Mouse (Mus musculus) adrenal gland, adult (tissue): ENCODE results near the gene Mtx1.
"Not testable (repeated sequence)": the region's sequence is repeated elsewhere in the genome, so short reads cannot be mapped to it uniquely, and the experiment has no call there.

Source experiments
- DNase-seq, 2 experiments: peaks; one replicate each; pipeline ENCODE4 v3.0.0; 2022 to 2023; ENCODE audit warnings: low spot score in 1 of 2; ENCODE audit not compliant: inconsistent age in 2 of 2

The Mtx1 gene

GRCm38 (mm10) chr3:89243609-89244008, 16.7 kb upstream of the Mtx1 start:
- peak; percentile 28 to 54 for DNase-seq

DNA sequence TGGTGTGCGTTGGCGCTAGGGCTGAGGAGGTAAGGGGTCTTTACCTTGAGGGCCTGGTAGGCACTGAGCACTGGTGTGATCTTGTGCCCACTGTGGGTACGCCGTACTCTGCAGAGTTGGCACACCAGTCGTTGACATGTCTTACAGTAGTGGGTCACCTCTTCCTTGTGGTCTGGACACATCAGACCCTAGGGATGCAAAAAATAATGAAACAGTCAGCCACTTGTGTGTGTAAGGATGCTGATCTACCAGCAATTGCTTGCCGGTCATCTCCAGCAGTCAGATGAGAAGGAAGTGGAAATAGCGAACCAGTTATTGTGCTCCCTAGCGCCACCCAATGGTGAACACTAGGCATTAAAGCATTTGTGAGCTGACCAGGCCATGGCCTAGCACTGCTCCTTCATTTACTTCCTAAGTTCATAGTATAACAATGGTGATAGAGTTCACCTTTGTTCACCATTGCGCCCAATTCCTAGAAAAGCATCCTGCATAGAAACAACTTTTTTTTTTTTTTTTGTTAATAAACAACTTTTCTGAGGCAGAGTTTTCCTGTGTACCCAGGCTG, 15.5 kb upstream of the Mtx1 start:
- peak; percentile 53 to 80 for DNase-seq

GRCm38 (mm10) chr3:89238494-89238893, 11.6 kb upstream of the Mtx1 start:
- peak in 1 of 2 experiments; percentile 6 for DNase-seq

GRCm38 (mm10) chr3:89237682-89238081, 10.8 kb upstream of the Mtx1 start:
- peak in 1 of 2 experiments; percentile 6 for DNase-seq

- DNase-seq, result no peak
Observed at GRCm38 (mm10) chr3:89236516-89236915, 9.6 kb upstream of the Mtx1 start.

DNA sequence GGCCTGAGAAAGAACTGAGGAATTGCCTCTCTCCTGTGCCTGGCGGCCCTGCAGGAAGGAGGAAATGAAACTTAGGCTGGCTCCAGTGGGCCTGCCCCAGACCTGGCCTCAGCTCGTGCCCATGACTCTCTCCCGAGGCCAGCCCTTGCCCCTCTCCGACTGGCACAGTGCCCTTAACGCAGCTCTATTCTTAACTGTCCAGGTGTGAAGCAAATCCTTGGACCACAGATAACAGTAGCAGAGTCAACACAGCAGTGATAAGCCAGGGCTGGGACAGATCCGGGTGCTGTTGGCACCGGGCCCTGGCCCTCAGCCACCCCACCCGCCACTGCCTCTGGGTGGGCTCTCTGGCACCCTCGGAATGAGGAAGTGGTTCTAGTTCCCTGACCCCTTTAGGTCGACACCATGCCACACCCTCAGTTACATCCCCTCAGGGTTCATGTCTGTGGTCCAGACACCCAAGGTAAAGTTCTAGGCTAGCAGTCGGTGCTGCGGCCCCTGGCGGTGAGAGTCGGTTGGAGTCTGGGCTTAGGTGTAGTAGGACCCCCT, 6.7 kb upstream of the Mtx1 start:
- no peak for DNase-seq

GRCm38 (mm10) chr3:89232614-89233013, 5.7 kb upstream of the Mtx1 start:
- no peak for DNase-seq

- DNase-seq, result no peak
Observed at GRCm38 (mm10) chr3:89231772-89232275, 4.9 kb upstream of the Mtx1 start.

DNA sequence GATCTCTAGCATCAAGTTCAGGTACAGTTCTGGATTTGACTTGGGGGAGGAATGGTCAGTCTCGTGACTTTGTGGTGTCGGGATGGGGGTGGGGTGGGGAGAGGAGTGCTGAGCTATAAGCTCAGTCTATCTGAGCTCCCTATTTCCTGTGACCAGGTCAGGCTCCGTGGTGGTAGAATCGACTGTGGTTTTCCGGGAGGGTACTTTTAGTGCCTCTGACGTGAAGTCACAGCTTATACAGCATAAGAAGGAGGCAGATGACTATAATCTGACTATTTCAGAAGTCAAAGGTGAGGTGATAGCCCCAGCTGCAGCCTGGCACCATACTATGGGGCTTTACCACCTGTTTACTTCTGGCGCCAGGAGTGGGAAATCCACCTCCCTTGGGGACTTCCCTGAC, 4.5 kb upstream of the Mtx1 start:
- DNase-seq, result no peak

DNA sequence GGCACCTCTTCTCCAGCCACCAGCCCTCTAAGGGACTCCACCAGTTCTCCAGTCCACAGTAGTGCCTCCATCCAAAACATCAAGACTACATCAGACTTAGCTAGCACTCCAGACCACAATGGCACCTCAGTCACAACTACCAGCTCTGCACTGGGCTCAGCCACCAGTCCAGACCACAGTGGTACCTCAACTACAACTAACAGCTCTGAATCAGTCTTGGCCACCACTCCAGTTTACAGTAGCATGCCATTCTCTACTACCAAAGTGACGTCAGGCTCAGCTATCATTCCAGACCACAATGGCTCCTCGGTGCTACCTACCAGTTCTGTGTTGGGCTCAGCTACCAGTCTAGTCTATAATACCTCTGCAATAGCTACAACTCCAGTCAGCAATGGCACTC, 3.7 kb upstream of the Mtx1 start:
- DNase-seq, result no peak

GRCm38 (mm10) chr3:89229276-89229675, 2.4 kb upstream of the Mtx1 start:
- no peak for DNase-seq

DNA sequence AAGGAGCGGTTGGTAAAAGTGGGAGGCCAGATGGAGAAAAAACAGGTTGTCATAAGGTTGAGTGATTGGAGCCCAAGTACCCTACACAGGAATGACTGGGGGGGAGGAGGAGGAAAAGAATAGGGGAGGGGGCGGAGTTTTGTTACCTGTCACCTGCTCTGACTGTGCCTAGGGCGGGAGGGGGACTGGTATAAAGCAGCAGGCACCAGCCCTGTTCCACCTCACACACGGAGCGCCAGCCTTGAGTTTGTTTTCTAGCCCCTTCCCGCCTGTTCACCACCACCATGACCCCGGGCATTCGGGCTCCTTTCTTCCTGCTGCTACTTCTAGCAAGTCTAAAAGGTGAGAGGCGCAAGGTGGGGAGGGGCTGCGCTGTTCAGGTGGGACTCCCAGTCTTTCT, 1.9 kb upstream of the Mtx1 start, which contains the start of gene Muc1:
Gene Muc1 (plus strand): TSS at position 222 of the 400 bp plus-strand sequence.
- DNase-seq, result no peak

DNA sequence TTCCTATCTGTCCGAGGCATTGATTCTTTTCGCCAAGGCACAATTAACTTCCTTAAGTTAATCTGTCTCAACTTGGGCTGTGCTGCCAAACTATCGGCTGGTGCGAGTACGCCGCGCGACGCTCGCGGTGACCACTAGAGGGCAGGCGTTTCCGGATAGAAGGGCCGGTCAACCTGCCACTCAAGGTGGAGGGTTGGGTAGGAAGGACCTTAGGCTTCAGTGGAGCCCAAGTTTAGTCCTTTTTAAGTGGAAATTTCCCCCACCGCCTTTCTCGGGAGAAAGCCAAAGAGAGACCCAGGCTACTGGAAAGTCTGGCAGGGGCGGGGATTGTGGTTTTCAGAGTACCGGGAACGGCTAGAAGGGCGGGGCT, 1.3 kb upstream of the Mtx1 start:
- DNase-seq, result peak; percentile 87 to 96

DNA sequence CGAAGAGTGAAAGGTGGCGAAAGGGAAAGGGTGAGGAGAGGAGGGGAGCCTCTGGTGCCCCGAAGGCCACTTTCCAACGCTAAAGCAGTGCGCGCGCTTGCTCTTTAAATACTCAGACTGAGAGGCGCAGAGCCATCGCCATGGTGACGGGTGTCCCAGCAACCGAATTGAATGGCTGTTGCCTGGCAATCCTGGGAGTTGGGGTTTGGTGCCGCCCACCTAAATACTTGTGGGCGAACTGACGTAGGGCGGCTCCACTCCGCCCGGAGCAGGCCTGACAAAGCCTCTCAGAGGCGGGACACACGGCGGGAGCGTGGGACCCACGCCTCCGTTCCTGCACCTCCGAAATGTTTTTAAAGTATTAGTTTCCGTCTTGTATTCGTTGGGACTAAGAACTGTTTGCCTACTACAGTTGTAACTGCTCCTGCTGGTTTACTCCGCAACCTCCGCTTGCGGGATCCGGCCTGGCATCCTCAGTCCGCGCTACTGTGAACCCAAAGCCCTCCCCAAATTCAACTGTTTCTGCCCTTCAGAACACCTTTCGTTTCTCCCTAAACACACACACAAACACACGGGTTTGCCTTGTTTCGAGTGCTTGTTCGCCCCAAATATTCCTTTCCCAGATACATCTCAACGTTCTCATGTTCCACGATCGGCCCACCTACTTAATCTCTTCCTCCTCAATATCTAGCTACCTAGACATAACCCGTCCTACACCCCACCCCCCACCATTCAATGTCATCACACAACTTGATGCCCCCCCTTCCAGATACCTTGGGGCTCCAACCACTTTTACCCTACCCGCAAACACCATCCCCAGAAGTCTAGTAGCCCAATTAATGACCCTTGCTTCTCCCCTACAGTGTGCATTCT, 655 bp upstream of the Mtx1 start:
- DNase-seq, result peak; percentile 90 to 92

- no peak for DNase-seq
Observed at GRCm38 (mm10) chr3:89226361-89226760, 527 bp downstream of the Mtx1 start.

- DNase-seq, result no peak
Observed at GRCm38 (mm10) chr3:89225918-89226317, 970 bp downstream of the Mtx1 start.

GRCm38 (mm10) chr3:89225321-89225815, 1.5 kb downstream of the Mtx1 start:
- no peak for DNase-seq

DNA sequence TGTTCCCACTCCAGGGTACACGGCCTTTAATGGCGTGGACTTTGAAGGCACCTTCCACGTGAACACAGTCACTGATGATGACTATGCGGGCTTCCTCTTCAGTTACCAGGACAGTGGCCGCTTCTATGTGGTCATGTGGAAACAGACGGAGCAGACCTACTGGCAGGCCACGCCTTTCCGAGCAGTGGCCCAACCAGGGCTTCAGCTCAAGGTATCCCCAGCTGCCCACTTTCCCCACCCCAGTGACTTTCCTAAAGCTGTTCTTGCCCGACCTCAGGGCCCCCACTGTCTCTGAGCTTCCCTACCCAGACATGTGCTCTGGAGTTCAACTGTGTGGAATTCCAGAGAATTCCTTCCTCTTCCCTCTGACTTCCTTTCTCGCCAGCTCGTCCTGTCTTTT, 2.1 kb downstream of the Mtx1 start:
- DNase-seq, result no peak

- DNase-seq, result no peak
Observed at GRCm38 (mm10) chr3:89221167-89221566, 5.7 kb downstream of the Mtx1 start.

DNA sequence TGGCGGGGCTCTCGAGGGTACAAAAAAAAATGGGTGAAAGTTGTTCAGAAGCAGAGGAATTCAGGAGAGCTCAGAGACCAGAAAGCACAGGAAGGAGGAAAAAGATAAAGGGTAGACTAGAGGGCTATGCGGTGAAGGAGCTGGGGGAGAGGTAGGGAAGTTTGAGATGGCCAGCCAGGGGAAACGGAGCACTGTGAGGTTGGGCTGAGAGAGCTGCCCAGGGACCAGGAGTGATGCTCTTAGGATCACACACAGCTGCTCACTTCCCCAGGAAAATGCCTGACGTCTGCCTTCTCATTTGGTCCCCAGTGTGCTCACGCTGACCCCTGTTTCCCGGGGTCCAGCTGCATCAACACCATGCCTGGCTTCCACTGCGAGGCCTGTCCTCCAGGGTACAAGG, 7.3 kb downstream of the Mtx1 start:
- no peak for DNase-seq

DNA sequence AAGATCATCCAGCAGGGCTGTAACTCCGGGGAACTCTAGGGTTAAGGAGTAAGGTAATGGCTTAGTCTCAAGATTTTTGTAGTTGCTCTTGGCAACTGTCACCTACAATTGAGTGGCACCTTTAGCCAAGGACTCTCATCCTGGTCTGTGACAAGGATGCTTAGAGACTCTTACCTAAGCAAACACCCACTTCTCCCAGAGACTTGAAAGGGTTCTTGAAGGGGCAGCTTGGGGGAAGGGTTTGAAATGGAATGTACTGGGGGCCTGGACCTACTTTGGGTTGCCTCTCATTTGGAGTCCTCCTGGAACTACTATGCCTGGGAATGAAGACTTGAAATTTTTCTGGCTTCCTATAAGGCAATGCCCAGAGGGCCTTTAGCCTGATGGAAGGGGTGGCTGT, 8.6 kb downstream of the Mtx1 start:
- DNase-seq, result no peak

DNA sequence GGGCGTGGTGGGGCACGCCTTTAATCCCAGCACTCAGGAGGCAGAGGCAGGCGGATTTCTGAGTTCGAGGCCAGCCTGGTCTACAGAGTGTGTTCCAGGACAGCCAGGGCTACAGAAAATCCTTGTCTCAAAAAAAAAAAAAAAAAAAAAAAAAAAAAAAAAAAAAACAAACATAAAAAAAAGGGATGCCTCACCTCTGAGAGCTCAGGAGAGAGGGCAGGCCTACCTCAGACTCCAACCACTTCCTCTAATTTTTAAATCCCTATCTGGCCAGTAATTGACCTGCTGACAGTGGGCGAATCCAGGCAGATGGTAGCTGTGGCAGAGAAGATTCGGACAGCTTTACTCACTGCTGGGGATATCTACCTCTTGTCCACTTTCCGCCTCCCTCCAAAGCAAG, 10.5 kb downstream of the Mtx1 start:
- DNase-seq, result not testable (repeated sequence)
